Mouse (Mus musculus) lung, adult 18-20 months (tissue): ENCODE results near the gene 4930558K02Rik.

Experiments used
- DNase-seq, 2 experiments: peaks; one replicate each; pipeline ENCODE4 v3.0.0; 2022; ENCODE audit warnings: mixed read lengths in 2 of 2

4930558K02Rik gene

GRCm38 (mm10) chr1:161897235-161897634 lies 82.2 kb downstream of the 4930558K02Rik start:
- DNase-seq, result no peak

DNA sequence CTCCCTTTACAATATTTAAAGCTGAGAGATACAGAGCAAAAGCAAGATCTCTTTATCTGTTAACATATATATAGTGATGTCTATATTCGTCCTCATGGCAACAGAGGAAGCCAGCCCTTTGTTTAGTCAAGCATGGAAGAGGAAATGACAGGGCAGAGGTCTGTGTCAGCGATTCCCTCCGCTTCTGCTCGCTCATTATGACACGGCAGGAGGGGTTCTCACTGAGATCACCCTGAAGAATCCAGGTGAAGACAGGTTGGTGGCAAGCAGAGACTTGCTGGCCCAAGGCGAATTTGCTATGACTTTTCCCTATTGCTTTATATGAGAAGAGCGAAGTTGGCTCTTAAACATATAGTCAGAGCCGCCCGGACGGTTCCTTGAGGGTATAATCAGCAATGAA lies 83.3 kb downstream of the 4930558K02Rik start:
- DNase-seq, result no peak

- no peak for DNase-seq
Measured at GRCm38 (mm10) chr1:161895014-161895413, 84.4 kb downstream of the 4930558K02Rik start.

DNA sequence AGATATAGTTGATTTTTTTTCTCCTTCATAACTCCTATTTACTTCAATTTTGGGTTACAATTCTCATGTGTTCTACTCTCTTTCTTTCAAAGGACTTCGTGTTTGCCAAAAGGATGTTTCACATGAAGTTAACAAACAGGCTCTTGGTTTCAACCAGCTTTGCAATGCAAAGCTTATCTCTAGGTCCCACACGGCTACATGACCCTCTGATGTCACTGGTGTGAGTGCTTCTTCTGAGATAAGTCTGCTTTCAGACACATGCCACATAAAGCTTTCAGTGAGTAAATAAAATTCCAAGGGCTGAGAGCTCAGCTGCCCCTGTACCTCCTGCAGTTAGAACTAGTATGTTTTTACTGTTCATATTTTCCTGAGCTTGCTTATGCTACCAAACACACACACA lies 84.9 kb downstream of the 4930558K02Rik start:
- no peak for DNase-seq

- no peak for DNase-seq
Measured at GRCm38 (mm10) chr1:161894126-161894525, 85.3 kb downstream of the 4930558K02Rik start.
